Mouse (Mus musculus) splenic B cell, adult 2 months (primary cell): ENCODE results near the gene Snx8.

ENCODE experiments used
- DNase-seq: peaks from one replicate; pipeline ENCODE4 v3.0.0-alpha.2; 2011; ENCODE audit warnings: low read depth, low spot score
- H3K27me3 ChIP-seq: 2 replicates; pipeline ENCODE4 v1.6.1; 2012; ENCODE audit warnings: mild to moderate bottlenecking, low read length, moderate library complexity, mixed read lengths; ENCODE audit not compliant: control insufficient read depth, poor library complexity, insufficient read depth, severe bottlenecking
- H3K36me3 ChIP-seq: 2 replicates; pipeline ENCODE4 v1.6.1; 2012; ENCODE audit warnings: mild to moderate bottlenecking, low read length, moderate library complexity, mixed read lengths; ENCODE audit not compliant: control insufficient read depth, poor library complexity, insufficient read depth, severe bottlenecking

Gene Snx8

DNA sequence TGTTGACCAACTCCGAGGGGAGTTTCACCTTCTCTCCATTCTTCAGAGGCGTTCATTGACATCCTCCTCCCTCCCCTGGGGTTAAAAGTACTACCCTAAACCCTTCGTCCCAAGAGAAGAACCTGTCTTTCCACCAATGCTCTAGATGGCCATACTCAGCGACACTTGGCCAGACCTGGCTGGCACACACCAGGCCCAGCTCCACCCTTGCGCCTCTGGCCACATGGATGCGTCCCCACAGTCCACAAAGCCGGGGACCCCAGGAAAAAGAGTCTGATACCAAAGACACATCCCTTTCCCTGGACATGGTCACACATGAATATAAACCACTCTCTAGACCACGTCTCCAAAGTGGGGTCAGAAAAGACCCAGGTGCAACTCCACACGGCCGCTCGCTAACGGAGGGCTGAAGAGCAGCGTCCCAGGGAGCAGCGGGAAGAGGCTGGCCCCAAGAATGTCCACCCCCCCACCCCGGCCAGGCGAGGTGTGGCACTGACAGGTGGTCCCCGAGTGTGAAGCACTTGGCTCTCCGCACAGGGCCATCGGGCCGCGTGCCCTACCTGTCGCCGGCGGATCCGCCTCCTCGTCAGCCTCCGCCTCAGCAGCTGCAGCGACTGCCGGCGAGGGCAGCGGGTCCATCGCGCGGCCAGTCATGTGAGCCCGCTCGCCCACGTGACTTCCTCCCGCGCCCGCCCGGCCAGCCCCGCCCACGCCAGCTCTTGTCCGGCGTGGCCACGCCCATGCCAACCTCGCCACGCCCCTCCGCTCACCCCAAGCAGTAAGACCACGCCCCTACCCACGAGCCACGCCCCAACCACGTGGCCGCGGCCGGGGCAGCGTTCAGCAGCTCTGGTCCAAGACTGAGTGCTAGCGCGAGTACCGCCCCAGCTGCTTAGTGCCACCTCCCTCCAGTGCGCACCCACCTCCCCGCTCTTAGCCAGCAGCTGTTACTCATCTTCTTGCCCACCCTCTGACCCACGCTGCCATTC, at the start of gene Snx8:
TSS of gene Snx8 (minus strand) at position 675 of the 989 bp plus-strand sequence.
- DNase-seq, result peak; percentile 99
- H3K36me3 ChIP-seq, result no peaks in the 10 kb centered on the region
- H3K27me3 ChIP-seq, result no peaks in the 10 kb centered on the region

DNA sequence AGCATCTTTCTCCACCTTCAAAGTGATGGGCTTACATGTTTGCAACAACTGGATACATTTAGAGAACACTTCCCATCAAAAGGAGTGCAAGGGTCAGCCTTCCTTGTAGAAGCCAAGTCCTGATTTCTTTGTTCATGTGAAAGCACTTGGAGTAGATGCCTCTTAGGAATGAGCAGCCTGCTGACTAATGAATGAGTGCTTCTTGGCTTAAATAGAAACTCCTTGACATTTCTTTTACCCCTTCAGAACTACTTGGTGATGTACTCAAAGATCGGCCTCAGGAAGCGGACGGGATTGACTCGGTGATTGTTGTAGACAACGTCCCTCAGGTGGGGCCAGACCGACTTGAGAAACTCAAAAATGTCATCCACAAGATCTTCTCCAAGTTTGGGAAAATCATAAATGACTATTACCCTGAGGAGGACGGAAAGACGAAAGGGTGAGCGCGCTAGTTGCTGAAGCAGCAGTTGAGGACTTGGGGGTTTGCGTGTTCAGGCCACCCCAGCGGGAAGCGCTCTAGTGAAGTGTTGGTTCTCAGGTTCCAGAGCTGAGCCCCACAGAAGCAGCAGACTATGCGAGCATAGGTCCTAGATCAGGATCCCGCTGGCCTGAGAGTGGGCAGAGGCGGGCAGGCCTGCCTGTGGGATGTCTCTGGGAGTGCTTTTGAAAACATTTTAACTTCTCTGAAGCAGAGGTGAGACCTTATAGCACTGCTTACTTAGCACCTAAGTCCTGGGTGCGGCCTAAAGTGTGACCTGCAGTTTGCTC, 36.1 kb upstream of the Snx8 start:
- Histone ChIP-seq H3K27me3 (no peaks in the 10 kb centered on the region), H3K36me3 (peaks cover 4% of the 10 kb centered on the region; the same call in 1 of the 2 replicates)
- no peak for DNase-seq

GRCm38 (mm10) chr5:140420616-140421015, 31.6 kb upstream of the Snx8 start:
- Histone ChIP-seq H3K36me3 (peaks cover 2% of the 10 kb centered on the region; the same call in 1 of the 2 replicates), H3K27me3 (no peaks in the 10 kb centered on the region)
- no peak for DNase-seq

GRCm38 (mm10) chr5:140419442-140420080, 30.5 kb upstream of the Snx8 start:
- no peaks in the 10 kb centered on the region for H3K36me3 ChIP-seq
- no peaks in the 10 kb centered on the region for H3K27me3 ChIP-seq
- no peak for DNase-seq

GRCm38 (mm10) chr5:140418489-140419441, 29.7 kb upstream of the Snx8 start, which contains the start of gene Eif3b:
Gene Eif3b, plus strand, starts transcription at chr5:140419328.
- peak; percentile 93 for DNase-seq
- no peaks in the 10 kb centered on the region for H3K27me3 ChIP-seq
- no peaks in the 10 kb centered on the region for H3K36me3 ChIP-seq

DNA sequence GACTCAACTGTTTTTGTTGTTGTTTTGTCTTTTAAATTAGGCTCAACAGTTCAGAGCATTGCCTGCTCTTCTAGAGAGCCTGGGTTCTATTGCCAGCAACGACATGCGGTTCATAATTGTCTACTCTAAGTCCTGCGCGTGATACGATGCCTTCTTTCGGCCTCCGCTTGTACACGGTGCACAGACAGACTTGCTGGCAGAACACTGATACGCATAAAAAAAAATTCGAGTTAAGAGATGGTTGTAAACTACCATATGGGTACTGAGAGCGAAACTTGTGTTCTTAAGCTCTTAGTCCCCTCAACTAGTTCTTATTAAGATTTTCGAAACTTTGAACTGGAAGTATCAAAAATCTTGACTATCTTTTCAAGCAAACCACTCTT, 29.0 kb upstream of the Snx8 start:
- Histone ChIP-seq H3K27me3 (no peaks in the 10 kb centered on the region), H3K36me3 (no peaks in the 10 kb centered on the region)
- no peak for DNase-seq

- DNase-seq, result no peak
- Histone ChIP-seq H3K27me3 (no peaks in the 10 kb centered on the region), H3K36me3 (no peaks in the 10 kb centered on the region)
Observed at GRCm38 (mm10) chr5:140414647-140415046, 25.6 kb upstream of the Snx8 start.

GRCm38 (mm10) chr5:140411339-140411738, 22.3 kb upstream of the Snx8 start:
- H3K36me3 ChIP-seq, result no peaks in the 10 kb centered on the region
- DNase-seq, result peak; percentile 85
- no peaks in the 10 kb centered on the region for H3K27me3 ChIP-seq

- Histone ChIP-seq H3K27me3 (peaks cover 1% of the 10 kb centered on the region; the same call in 1 of the 2 replicates), H3K36me3 (no peaks in the 10 kb centered on the region)
- DNase-seq, result no peak
Observed at GRCm38 (mm10) chr5:140408801-140409200, 19.7 kb upstream of the Snx8 start.

DNA sequence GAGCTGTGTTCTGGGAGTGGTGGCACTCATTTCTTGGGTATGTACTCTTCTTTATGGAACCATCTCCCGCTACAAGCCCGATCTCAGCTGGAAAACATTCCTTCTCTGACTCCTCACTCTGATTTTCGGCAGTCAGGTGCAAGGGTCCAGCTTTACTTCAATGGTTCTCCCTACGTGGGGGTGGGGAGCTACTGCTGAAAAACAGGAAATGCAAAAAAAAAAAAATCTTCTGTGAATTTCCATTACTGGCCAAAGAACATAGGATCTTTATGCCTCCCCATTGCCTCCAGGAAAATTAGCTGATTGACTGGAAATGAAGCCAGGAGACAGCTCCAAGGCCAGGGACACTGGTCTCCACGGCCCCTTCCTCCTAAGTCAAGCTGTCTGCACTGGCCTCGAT, 17.6 kb upstream of the Snx8 start:
- no peak for DNase-seq
- H3K27me3 ChIP-seq, result peaks cover 1% of the 10 kb centered on the region; the same call in 1 of the 2 replicates
- no peaks in the 10 kb centered on the region for H3K36me3 ChIP-seq

DNA sequence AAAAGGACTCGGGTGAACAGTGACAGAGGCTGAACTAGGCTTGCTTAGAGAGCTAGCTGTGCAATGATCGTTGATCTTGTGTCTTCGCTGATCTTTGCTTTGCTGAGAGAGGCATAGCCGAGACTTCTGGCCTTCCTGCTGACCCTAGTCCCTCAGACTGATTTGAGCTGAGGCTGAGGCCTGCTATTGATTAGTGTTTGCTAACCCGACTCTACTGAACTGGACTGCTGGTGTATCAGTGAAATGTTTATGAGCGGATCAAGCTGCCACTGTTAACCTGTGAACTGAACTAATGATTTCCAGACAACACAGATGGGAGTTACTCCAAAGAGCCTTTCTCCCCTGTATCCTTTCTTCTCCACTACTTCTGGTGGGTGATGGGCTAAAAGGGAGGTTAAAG, 16.1 kb upstream of the Snx8 start:
- H3K36me3 ChIP-seq, result no peaks in the 10 kb centered on the region
- DNase-seq, result no peak
- peaks cover 1% of the 10 kb centered on the region; the same call in 1 of the 2 replicates for H3K27me3 ChIP-seq

DNA sequence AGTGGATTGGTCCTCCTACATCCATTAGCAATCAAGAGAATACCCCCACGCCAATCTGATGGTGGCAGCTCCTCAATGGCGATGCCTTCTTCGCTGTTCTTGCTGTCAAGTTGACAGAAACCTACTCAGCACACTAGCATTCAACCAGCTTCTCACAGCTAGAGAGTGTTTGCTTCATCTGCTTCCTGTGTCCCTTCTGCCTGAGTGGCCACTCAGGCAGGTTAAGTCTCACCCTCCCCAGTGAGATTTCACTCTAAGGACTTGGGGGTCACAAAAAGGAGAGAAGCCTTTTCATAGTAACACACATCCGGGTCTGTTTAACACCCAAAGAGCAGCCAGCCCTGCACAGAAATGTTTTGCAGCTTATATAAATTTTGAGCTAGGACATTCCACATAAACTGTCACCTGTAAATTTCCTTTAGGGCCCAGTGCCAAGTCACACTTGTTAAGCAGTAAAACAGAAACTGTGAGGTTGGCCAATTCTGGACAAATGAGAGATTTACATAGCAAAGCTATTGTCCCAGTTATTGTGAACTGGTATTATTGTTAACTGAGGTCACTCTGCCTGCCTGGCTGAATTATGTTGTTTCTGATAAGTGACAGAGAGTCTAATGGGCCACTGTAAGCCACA, 13.7 kb upstream of the Snx8 start:
- Histone ChIP-seq H3K36me3 (no peaks in the 10 kb centered on the region), H3K27me3 (peaks cover 1% of the 10 kb centered on the region; the same call in 1 of the 2 replicates)
- DNase-seq, result no peak

GRCm38 (mm10) chr5:140396166-140396940, 7.3 kb upstream of the Snx8 start:
- peak; percentile 86 for DNase-seq
- no peaks in the 10 kb centered on the region for H3K27me3 ChIP-seq

More at GRCm38 (mm10) chr5:140396166-140396940, 7.3 kb upstream of the Snx8 start:
- H3K36me3 ChIP-seq, result no peaks in the 10 kb centered on the region
